Mouse (Mus musculus) cerebellum, postnatal 4 days (tissue): Measurements from ENCODE around the gene Epha1.

Source experiments
- DNase-seq, 2 experiments: peaks; one replicate each; pipeline ENCODE4 v3.0.0; 2022; ENCODE audit warnings: low spot score in 2 of 2, mixed read lengths in 1 of 2

The Epha1 gene

GRCm38 (mm10) chr6:42324482-42325267 lies 48.4 kb downstream of the Epha1 start, which contains the start of gene Fam131b:
Fam131b (minus strand) TSS chr6:42324643.
- DNase-seq: peak; percentile 50 to 68

GRCm38 (mm10) chr6:42324067-42324481 lies 49.0 kb downstream of the Epha1 start:
- DNase-seq: peak in 1 of 2 experiments; percentile 44

DNA sequence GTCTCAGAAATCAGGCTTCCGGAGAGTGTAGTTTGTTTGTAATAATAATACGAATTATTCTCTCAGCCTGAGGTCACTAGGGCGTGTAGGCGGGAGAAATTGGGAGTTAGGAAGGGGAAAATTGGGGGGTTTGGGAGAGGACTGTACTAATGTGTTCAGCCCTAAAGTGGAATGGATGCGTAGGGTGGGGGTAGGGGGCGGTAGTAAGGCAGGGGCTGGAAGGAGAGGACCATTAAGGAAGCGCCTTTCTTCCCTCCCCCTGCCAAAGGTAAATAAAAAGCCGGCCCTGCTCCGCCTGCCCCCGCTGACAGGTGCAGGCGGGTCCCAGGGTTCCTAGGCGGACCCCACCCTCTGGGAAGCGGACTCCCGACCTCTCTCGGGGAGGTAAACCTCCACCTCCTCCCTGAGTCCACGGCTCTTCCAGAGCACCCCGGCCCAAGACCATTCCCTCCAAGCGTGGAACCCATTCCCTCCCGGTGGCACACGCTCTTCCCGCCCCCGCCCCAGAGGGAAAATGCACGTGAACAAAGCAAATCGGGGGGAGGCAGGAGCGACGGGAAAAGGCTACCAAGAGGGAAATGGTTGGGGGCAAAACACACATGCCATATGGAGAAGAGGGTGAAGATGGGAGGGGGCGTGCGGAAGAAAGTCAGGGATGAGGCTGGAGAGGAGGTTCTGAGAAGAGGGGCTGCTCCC lies 49.5 kb downstream of the Epha1 start:
- no peak for DNase-seq

DNA sequence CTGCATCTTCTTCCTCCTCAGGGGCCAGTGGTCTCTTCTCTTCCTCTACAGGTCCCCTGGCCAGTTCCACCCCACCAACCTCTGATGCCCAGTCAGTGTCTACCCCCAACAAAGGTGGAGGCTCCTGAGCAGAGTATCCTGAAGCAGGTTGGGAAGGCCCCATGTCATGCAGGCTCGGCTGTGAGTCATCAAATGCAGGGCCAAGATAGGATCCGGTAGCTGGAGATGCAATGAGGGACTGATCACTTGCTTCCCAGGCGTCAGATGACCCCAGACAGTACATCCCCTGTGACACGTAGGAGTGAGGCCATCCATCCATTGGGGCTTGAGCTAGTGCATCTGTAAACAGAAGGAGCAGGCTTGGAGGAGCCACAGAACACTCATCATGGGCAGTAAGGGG lies 54.8 kb downstream of the Epha1 start:
- no peak for DNase-seq

- no peak for DNase-seq
Observed at GRCm38 (mm10) chr6:42310427-42311053, 62.5 kb downstream of the Epha1 start.

DNA sequence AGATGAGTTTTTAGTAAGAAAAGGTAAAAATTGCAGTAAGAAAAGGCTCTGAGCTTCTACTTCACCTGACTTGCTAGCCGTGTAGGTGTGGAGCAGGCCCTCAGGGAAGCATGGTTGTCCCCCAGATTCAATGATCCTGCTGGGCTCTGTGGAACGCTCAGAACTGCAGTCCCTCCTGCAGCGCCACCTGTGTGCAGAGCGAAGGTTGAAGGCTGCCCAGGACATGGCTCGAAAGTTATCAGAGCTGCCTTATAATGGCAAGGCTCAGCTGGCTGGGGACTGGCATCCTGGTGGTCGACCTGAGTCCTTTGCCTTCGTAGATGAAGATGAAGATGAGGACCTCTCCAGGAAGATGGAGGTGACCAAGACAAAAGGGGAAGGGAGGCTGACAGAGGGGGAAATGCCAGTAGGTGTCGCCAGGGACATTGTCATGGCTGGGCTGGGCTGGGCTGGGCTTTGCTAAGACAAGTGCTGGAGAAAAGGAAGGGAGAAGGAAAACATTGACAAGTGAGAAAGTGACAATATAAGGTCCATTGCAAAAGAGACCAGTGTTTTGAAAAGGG lies 63.2 kb downstream of the Epha1 start:
- no peak for DNase-seq
